Mouse (Mus musculus): ENCODE data around the gene Nrcam. TPM values are rescaled to one million over a fixed set of nuclear protein-coding genes. Genes with fewer than 3 reads are reported as not detected.

Gene Nrcam
- polyA plus RNA-seq, 1 experiment from 2014 or later, result 12.3 TPM

GRCm38 (mm10) chr12:44475355-44475754 lies 146.7 kb downstream of the Nrcam start:
- no peaks in the 10 kb centered on the region for H3K36me3 ChIP-seq (ENCODE audit: control insufficient read depth, insufficient read depth, low read length)
- no peak overlapping the region for H3K27ac ChIP-seq (ENCODE audit: low read depth, low read length)
- no peaks in the 10 kb centered on the region; the same call in 1 of the 2 replicates for H3K9me3 ChIP-seq (ENCODE audit: control insufficient read depth, low read length)
- H3K4me2 ChIP-seq (replicated peaks; ENCODE audit: low read depth, low read length), result no peak overlapping the region
- no peak overlapping the region for H3K4me3 ChIP-seq (ENCODE audit: low read length)
- H3K27me3 ChIP-seq (ENCODE audit: control insufficient read depth, insufficient read depth, low read length), result no peaks in the 10 kb centered on the region
- no peak overlapping the region for H3K9ac ChIP-seq (ENCODE audit: low read depth, low read length)
- no peaks in the 10 kb centered on the region for H3K4me1 ChIP-seq (ENCODE audit: control insufficient read depth, insufficient read depth, low read length)
- ATAC-seq (ENCODE audit: low FRiP score, low TSS enrichment), result no peak

GRCm38 (mm10) chr12:44479260-44480030 lies 150.8 kb downstream of the Nrcam start:
- Histone ChIP-seq H3K9ac (ENCODE audit: low read depth, low read length) (no peak overlapping the region), H3K4me2 (replicated peaks; ENCODE audit: low read depth, low read length) (no peak overlapping the region), H3K4me1 (ENCODE audit: control insufficient read depth, insufficient read depth, low read length) (no peaks in the 10 kb centered on the region), H3K27me3 (ENCODE audit: control insufficient read depth, insufficient read depth, low read length) (no peaks in the 10 kb centered on the region), H3K9me3 (ENCODE audit: control insufficient read depth, low read length) (no peaks in the 10 kb centered on the region; the same call in 1 of the 2 replicates), H3K36me3 (ENCODE audit: control insufficient read depth, insufficient read depth, low read length) (no peaks in the 10 kb centered on the region), H3K27ac (ENCODE audit: low read depth, low read length) (no peak overlapping the region), H3K4me3 (ENCODE audit: low read length) (no peak overlapping the region)
- ATAC-seq (ENCODE audit: low FRiP score, low TSS enrichment), result no peak
- 77% methylated on average over 6 of the region's 6 CpGs for WGBS

- Histone ChIP-seq H3K9me3 (ENCODE audit: control insufficient read depth, low read length) (no peaks in the 10 kb centered on the region; the same call in 1 of the 2 replicates), H3K4me2 (replicated peaks; ENCODE audit: low read depth, low read length) (no peak overlapping the region), H3K36me3 (ENCODE audit: control insufficient read depth, insufficient read depth, low read length) (no peaks in the 10 kb centered on the region), H3K4me1 (ENCODE audit: control insufficient read depth, insufficient read depth, low read length) (no peaks in the 10 kb centered on the region), H3K27ac (ENCODE audit: low read depth, low read length) (no peak overlapping the region), H3K9ac (ENCODE audit: low read depth, low read length) (no peak overlapping the region), H3K27me3 (ENCODE audit: control insufficient read depth, insufficient read depth, low read length) (no peaks in the 10 kb centered on the region), H3K4me3 (ENCODE audit: low read length) (no peak overlapping the region)
- 96% methylated on average over 2 of the region's 2 CpGs for WGBS
- no peak for ATAC-seq (ENCODE audit: low FRiP score, low TSS enrichment)
These were observed 151.3 kb downstream of the Nrcam start for GRCm38 (mm10) chr12:44480031-44480419.

GRCm38 (mm10) chr12:44481415-44481814 lies 152.7 kb downstream of the Nrcam start:
- Histone ChIP-seq H3K4me3 (ENCODE audit: low read length) (no peak overlapping the region), H3K4me2 (replicated peaks; ENCODE audit: low read depth, low read length) (no peak overlapping the region), H3K27me3 (ENCODE audit: control insufficient read depth, insufficient read depth, low read length) (no peaks in the 10 kb centered on the region), H3K27ac (ENCODE audit: low read depth, low read length) (no peak overlapping the region), H3K4me1 (ENCODE audit: control insufficient read depth, insufficient read depth, low read length) (no peaks in the 10 kb centered on the region), H3K36me3 (ENCODE audit: control insufficient read depth, insufficient read depth, low read length) (no peaks in the 10 kb centered on the region), H3K9ac (ENCODE audit: low read depth, low read length) (no peak overlapping the region), H3K9me3 (ENCODE audit: control insufficient read depth, low read length) (no peaks in the 10 kb centered on the region; the same call in 1 of the 2 replicates)
- WGBS, result 25% methylated on average over 3 of the region's 3 CpGs
- no peak for ATAC-seq (ENCODE audit: low FRiP score, low TSS enrichment)

- Histone ChIP-seq H3K36me3 (ENCODE audit: control insufficient read depth, insufficient read depth, low read length) (no peaks in the 10 kb centered on the region), H3K27ac (ENCODE audit: low read depth, low read length) (no peak overlapping the region), H3K4me2 (replicated peaks; ENCODE audit: low read depth, low read length) (no peak overlapping the region), H3K4me3 (ENCODE audit: low read length) (no peak overlapping the region), H3K9ac (ENCODE audit: low read depth, low read length) (no peak overlapping the region), H3K4me1 (ENCODE audit: control insufficient read depth, insufficient read depth, low read length) (no peaks in the 10 kb centered on the region), H3K27me3 (ENCODE audit: control insufficient read depth, insufficient read depth, low read length) (no peaks in the 10 kb centered on the region), H3K9me3 (ENCODE audit: control insufficient read depth, low read length) (no peaks in the 10 kb centered on the region)
- ATAC-seq (ENCODE audit: low FRiP score, low TSS enrichment), result no peak
- 63% methylated on average over 5 of the region's 5 CpGs for WGBS
These were observed 164.2 kb downstream of the Nrcam start for GRCm38 (mm10) chr12:44492759-44493479.

DNA sequence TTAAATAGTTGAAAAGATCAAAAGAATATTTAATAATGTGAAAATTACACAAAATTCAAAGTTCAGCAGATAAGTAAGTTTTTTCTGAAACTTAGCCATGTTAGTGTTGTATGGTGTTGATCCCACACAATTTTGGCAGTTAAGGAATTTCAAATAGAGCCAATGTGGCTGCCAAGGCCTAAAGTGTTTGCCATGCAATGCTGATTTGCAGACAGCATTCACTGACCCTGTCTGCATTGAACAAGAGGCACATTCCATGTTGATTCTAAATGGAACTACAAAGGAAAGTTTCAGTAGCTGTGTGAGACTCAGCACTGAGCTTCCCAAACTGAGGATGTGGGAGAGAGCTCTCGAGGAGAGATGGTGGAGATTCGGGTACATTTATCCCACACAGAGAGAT lies 169.1 kb downstream of the Nrcam start:
- 86% methylated on average over 2 of the region's 2 CpGs for WGBS

DNA sequence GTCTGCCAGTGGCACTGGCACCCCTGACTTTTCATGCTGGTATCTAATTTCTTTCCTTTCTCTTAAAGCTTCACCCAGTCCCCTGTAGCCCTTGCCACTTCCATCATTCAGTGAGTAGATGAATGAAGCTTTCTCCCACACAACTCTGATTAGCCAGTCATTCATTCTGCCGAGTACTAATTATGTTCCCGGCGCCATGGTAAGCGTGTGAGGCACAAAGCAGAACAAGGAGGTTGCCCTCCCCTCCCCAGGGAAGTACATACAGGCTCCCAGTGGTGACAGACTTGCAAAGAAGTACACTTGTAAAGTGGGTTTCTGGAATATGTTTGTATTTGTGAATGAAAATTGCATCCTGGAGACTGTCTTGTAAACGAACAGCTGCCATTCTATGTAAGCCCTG lies 170.2 kb downstream of the Nrcam start:
- Histone ChIP-seq H3K27me3 (ENCODE audit: control insufficient read depth, insufficient read depth, low read length) (no peaks in the 10 kb centered on the region), H3K4me3 (ENCODE audit: low read length) (no peak overlapping the region), H3K9me3 (ENCODE audit: control insufficient read depth, low read length) (no peaks in the 10 kb centered on the region), H3K4me1 (ENCODE audit: control insufficient read depth, insufficient read depth, low read length) (no peaks in the 10 kb centered on the region), H3K4me2 (replicated peaks; ENCODE audit: low read depth, low read length) (no peak overlapping the region), H3K36me3 (ENCODE audit: control insufficient read depth, insufficient read depth, low read length) (no peaks in the 10 kb centered on the region), H3K9ac (ENCODE audit: low read depth, low read length) (no peak overlapping the region), H3K27ac (ENCODE audit: low read depth, low read length) (no peak overlapping the region)
- ATAC-seq (ENCODE audit: low FRiP score, low TSS enrichment), result no peak
- 62% methylated on average over 5 of the region's 5 CpGs for WGBS

More for the DNA sequence above, 169.1 kb downstream of the Nrcam start:
- no peaks in the 10 kb centered on the region for H3K36me3 ChIP-seq (ENCODE audit: control insufficient read depth, insufficient read depth, low read length)
- H3K4me1 ChIP-seq (ENCODE audit: control insufficient read depth, insufficient read depth, low read length), result no peaks in the 10 kb centered on the region
- no peak overlapping the region for H3K4me2 ChIP-seq (replicated peaks; ENCODE audit: low read depth, low read length)
- H3K27me3 ChIP-seq (ENCODE audit: control insufficient read depth, insufficient read depth, low read length), result no peaks in the 10 kb centered on the region
- H3K4me3 ChIP-seq (ENCODE audit: low read length), result no peak overlapping the region
- H3K9me3 ChIP-seq (ENCODE audit: control insufficient read depth, low read length), result no peaks in the 10 kb centered on the region
- no peak overlapping the region for H3K9ac ChIP-seq (ENCODE audit: low read depth, low read length)
- no peak overlapping the region for H3K27ac ChIP-seq (ENCODE audit: low read depth, low read length)
- ATAC-seq (ENCODE audit: low FRiP score, low TSS enrichment), result no peak

- no peak overlapping the region for H3K27ac ChIP-seq (ENCODE audit: low read depth, low read length)
- no peak for ATAC-seq (ENCODE audit: low FRiP score, low TSS enrichment)
- H3K36me3 ChIP-seq (ENCODE audit: control insufficient read depth, insufficient read depth, low read length), result no peaks in the 10 kb centered on the region
- H3K27me3 ChIP-seq (ENCODE audit: control insufficient read depth, insufficient read depth, low read length), result no peaks in the 10 kb centered on the region
- H3K9ac ChIP-seq (ENCODE audit: low read depth, low read length), result no peak overlapping the region
- no peaks in the 10 kb centered on the region for H3K9me3 ChIP-seq (ENCODE audit: control insufficient read depth, low read length)
- H3K4me2 ChIP-seq (replicated peaks; ENCODE audit: low read depth, low read length), result no peak overlapping the region
- no peaks in the 10 kb centered on the region for H3K4me1 ChIP-seq (ENCODE audit: control insufficient read depth, insufficient read depth, low read length)
- no peak overlapping the region for H3K4me3 ChIP-seq (ENCODE audit: low read length)
- WGBS, result 76% methylated on average over 5 of the region's 5 CpGs
These were observed 173.3 kb downstream of the Nrcam start for GRCm38 (mm10) chr12:44501807-44502487.

- Histone ChIP-seq H3K9me3 (ENCODE audit: control insufficient read depth, low read length) (no peaks in the 10 kb centered on the region), H3K27me3 (ENCODE audit: control insufficient read depth, insufficient read depth, low read length) (no peaks in the 10 kb centered on the region), H3K9ac (ENCODE audit: low read depth, low read length) (no peak overlapping the region), H3K36me3 (ENCODE audit: control insufficient read depth, insufficient read depth, low read length) (no peaks in the 10 kb centered on the region), H3K4me3 (ENCODE audit: low read length) (no peak overlapping the region), H3K27ac (ENCODE audit: low read depth, low read length) (no peak overlapping the region), H3K4me2 (replicated peaks; ENCODE audit: low read depth, low read length) (no peak overlapping the region), H3K4me1 (ENCODE audit: control insufficient read depth, insufficient read depth, low read length) (no peaks in the 10 kb centered on the region)
- ATAC-seq (ENCODE audit: low FRiP score, low TSS enrichment), result no peak
- 89% methylated on average over 4 of the region's 4 CpGs for WGBS
These were observed 175.1 kb downstream of the Nrcam start for GRCm38 (mm10) chr12:44503737-44504136.

Measured in kidney, embryonic 14.5 days (tissue).